In the genomic region with DNA sequence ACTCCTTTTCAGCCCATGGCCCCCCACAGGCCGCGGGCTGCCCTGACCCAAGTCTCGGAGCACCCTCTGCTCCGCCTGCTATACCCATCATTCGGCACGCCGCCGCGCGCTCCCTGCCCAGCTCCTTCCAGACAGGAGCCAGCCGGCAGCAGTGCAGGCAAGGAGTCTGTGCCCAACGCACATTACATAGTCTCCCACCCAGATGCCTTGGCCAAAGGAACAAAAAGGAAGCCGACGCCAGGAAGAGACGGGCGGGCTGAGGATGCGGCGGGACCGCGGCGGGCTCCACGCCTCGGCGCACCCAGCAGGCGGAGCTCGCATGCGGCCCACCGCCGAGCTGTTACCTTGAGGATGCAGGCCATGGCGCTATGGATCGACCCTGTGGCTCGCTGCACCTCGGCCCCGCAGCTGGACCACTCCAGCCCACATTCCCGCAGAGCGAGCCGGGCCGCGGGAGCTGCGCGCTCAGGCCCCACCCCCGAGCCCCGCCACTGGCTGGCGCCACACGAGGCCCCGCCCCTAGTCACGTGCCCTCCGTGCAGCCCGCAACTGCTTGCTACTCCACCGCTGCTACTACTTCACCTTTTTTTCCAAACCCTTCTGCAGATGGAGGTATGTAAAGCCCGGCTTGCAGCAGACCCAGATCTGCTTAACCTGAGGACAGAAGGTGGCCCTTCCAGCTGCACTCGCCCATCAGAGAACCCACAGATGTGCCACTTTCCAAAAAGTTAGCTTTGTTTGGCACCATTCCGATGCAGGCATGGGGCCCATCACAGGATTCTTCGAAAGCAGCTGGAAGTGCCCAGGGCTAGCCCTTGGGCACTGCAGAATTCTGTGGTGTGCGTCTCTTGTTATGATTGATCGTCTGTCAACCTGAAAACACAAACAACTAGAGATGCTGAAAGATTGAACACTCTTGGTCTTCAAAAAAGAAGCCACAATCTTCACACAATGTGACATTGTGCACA, we compare ENCODE assay signal across 8 mouse cellular contexts. TPM values are rescaled to one million over a fixed set of nuclear protein-coding genes. Genes with fewer than 3 reads are reported as not detected.
A peak's percentile ranks its signal among the peaks of the same experiment; 100 is the strongest.
DNase-seq lines count a peak whose midpoint lies in the region; ATAC-seq and TF ChIP-seq lines count a peak whose summit lies in the region.

TSS of gene St6galnac3 (minus strand) at position 474 of the 968 bp plus-strand sequence.

- DNase-seq in B cell, adult 2 months, result peak; percentile 79 to 80
- peak; percentile 93 for DNase-seq in embryonic facial prominence, embryonic 14.5 days (ENCODE audit: low spot score)
- peak; percentile 48 to 62 for DNase-seq in heart, adult 9 months (ENCODE audit: low spot score in 2 of 2)
- peak; percentile 68 for DNase-seq in kidney, adult 9 months
- DNase-seq in limb, embryonic 14.5 days (ENCODE audit: low spot score), result peak; percentile 85
- peak; percentile 83 to 92 for DNase-seq in spleen, postnatal 10 days (ENCODE audit: low spot score in 2 of 2)

- ATAC-seq in embryonic facial prominence, embryonic 14.5 days (ENCODE audit: low read depth), result peak; percentile 98
- peak; percentile 98 for ATAC-seq in limb, embryonic 14.5 days (ENCODE audit: low FRiP score, low read depth)
- peak; percentile 98 for ATAC-seq in midbrain, embryonic 16.5 days

- peak within 1 kb of the TSS; percentile 72 for H3K9ac ChIP-seq in embryonic facial prominence, embryonic 14.5 days (ENCODE audit: low read depth, low read length)
- H3K9ac ChIP-seq in limb, embryonic 14.5 days (ENCODE audit: low read depth, low read length, severe bottlenecking), result peak within 1 kb of the TSS; percentile 73
- peak within 1 kb of the TSS; percentile 82 for H3K9ac ChIP-seq in midbrain, embryonic 16.5 days (ENCODE audit: low read depth, low read length)

- no peaks in the 10 kb centered on the region for H3K27me3 ChIP-seq in embryonic facial prominence, embryonic 14.5 days (replicated peaks; ENCODE audit: control insufficient read depth, insufficient read depth, low read length)
- H3K27me3 ChIP-seq in limb, embryonic 14.5 days (ENCODE audit: control insufficient read depth, insufficient read depth, low read length), result no peaks in the 10 kb centered on the region
- no peaks in the 10 kb centered on the region for H3K27me3 ChIP-seq in midbrain, embryonic 16.5 days (ENCODE audit: control insufficient read depth, insufficient read depth, low read depth, low read length)

- TF ChIP-seq CTCF in bone marrow macrophage, adult 2 months (IDR thresholded peaks at IDR 0.05; ENCODE audit: low read depth, low read length), result no peak

- no peak for TF ChIP-seq POLR2A in bone marrow macrophage, adult 2 months (IDR thresholded peaks at IDR 0.05; ENCODE audit: borderline replicate concordance, low read depth, low read length)
- TF ChIP-seq POLR2A in limb, embryonic 14.5 days (IDR thresholded peaks at IDR 0.05; ENCODE audit: borderline replicate concordance, extremely low read depth, insufficient read depth, insufficient read length), result peak; percentile 92; the same call in 1 of the 2 replicates

- peak within 1 kb of the TSS; percentile 83 for H3K4me2 ChIP-seq in embryonic facial prominence, embryonic 14.5 days (ENCODE audit: low read depth, low read length)
- peak within 1 kb of the TSS; percentile 73 for H3K4me2 ChIP-seq in limb, embryonic 14.5 days (replicated peaks; ENCODE audit: low read depth, low read length, severe bottlenecking)
- H3K4me2 ChIP-seq in midbrain, embryonic 16.5 days (ENCODE audit: low read length), result peak within 1 kb of the TSS; percentile 78

- H3K36me3 ChIP-seq in embryonic facial prominence, embryonic 14.5 days (ENCODE audit: control insufficient read depth, insufficient read depth, low read length), result no peaks in the 10 kb centered on the region
- H3K36me3 ChIP-seq in limb, embryonic 14.5 days (ENCODE audit: control insufficient read depth, insufficient read depth, low read length), result no peaks in the 10 kb centered on the region
- H3K36me3 ChIP-seq in midbrain, embryonic 16.5 days (ENCODE audit: control insufficient read depth, insufficient read depth, low read length), result no peaks in the 10 kb centered on the region

- no peak within 1 kb of the TSS for H3K27ac ChIP-seq in bone marrow macrophage, adult 2 months (ENCODE audit: insufficient read depth, low read depth, low read length)
- H3K27ac ChIP-seq in embryonic facial prominence, embryonic 14.5 days (replicated peaks; ENCODE audit: low read depth, low read length), result peak within 1 kb of the TSS; percentile 81
- H3K27ac ChIP-seq in limb, embryonic 14.5 days (replicated peaks; ENCODE audit: low read depth, low read length), result peak within 1 kb of the TSS; percentile 79
- peak within 1 kb of the TSS; percentile 87 for H3K27ac ChIP-seq in midbrain, embryonic 16.5 days (ENCODE audit: low read length)

- H3K4me3 ChIP-seq in bone marrow macrophage, adult 2 months (ENCODE audit: insufficient read depth, low read length), result peak within 1 kb of the TSS; percentile 28
- peak within 1 kb of the TSS; percentile 59 for H3K4me3 ChIP-seq in embryonic facial prominence, embryonic 14.5 days (ENCODE audit: low read depth, low read length)
- peak within 1 kb of the TSS; percentile 64 for H3K4me3 ChIP-seq in limb, embryonic 14.5 days (replicated peaks; ENCODE audit: low read length)
- peak within 1 kb of the TSS; percentile 70 for H3K4me3 ChIP-seq in midbrain, embryonic 16.5 days (ENCODE audit: low read depth, low read length)

- H3K9me3 ChIP-seq in embryonic facial prominence, embryonic 14.5 days (ENCODE audit: control insufficient read depth, low read length), result no peaks in the 10 kb centered on the region
- H3K9me3 ChIP-seq in limb, embryonic 14.5 days (ENCODE audit: control insufficient read depth, low read length), result no peaks in the 10 kb centered on the region
- H3K9me3 ChIP-seq in midbrain, embryonic 16.5 days (replicated peaks; ENCODE audit: control insufficient read depth, low read length, poor library complexity, severe bottlenecking), result no peaks in the 10 kb centered on the region

- no peaks in the 10 kb centered on the region for H3K4me1 ChIP-seq in bone marrow macrophage, adult 2 months (ENCODE audit: control insufficient read depth, insufficient read depth, low read length)
- peaks cover 22% of the 10 kb centered on the region for H3K4me1 ChIP-seq in embryonic facial prominence, embryonic 14.5 days (ENCODE audit: control insufficient read depth, insufficient read depth, low read length)
- H3K4me1 ChIP-seq in limb, embryonic 14.5 days (ENCODE audit: control insufficient read depth, insufficient read depth, low read length), result peaks cover 19% of the 10 kb centered on the region
- peaks cover 16% of the 10 kb centered on the region; the same call in 1 of the 2 replicates for H3K4me1 ChIP-seq in midbrain, embryonic 16.5 days (ENCODE audit: control insufficient read depth, insufficient read depth, low read length)

- WGBS in embryonic facial prominence, embryonic 14.5 days, result 1% methylated on average over 42 of the region's 56 CpGs
- 2% methylated on average over 47 of the region's 56 CpGs for WGBS in limb, embryonic 14.5 days
- 2% methylated on average over 56 of the region's 56 CpGs for WGBS in midbrain, embryonic 16.5 days

RNA-seq across cellular contexts. Expression of gene St6galnac3, which starts in this region (rescaled TPM):
- not detected in 2 replicates for polyA plus RNA-seq in bone marrow macrophage, adult 2 months (2012; ENCODE audit: insufficient read depth, insufficient read length, missing spikeins)
- 30.6 and 44.1 TPM in 2 replicates for polyA plus RNA-seq in embryonic facial prominence, embryonic 14.5 days (2014; fragmentation: Nextera tagmentation; extraction: Ambion mirVana)
- 20.7 and 21.3 TPM in 2 replicates for polyA plus RNA-seq in limb, embryonic 14.5 days (2012; rRNA removed)
- 36.0 and 49.5 TPM in 2 replicates for polyA plus RNA-seq in limb, embryonic 14.5 days (2014; fragmentation: Nextera tagmentation; extraction: Ambion mirVana)
- 19.1 and 21.5 TPM in 2 replicates for polyA plus RNA-seq in midbrain, embryonic 16.5 days (2015; fragmentation: Nextera tagmentation; extraction: Ambion mirVana)

Comparison
In these comparisons a context has a peak if more than half of its experiments do, and no peak if none do; other contexts are left out.
1. RNA of gene St6galnac3 (polyA plus RNA-seq): 20.7 to 49.5 TPM in limb, embryonic 14.5 days, 30.6 to 44.1 TPM in embryonic facial prominence, embryonic 14.5 days and 19.1 to 21.5 TPM in midbrain, embryonic 16.5 days; not detected in bone marrow macrophage, adult 2 months; every median in the first group is over 10 times any median in the second.
2. Peak in every context shown above with its lines, with median percentiles within 50 percentile points of each other: DNase-seq, H3K4me3 ChIP-seq, ATAC-seq, H3K4me2 ChIP-seq and H3K9ac ChIP-seq.